Mouse (Mus musculus): Measurements from ENCODE around the gene Atg9b. TPM values are rescaled to one million over a fixed set of nuclear protein-coding genes. Genes with fewer than 3 reads are reported as not detected.

Atg9b gene
- polyA plus RNA-seq, 1 experiment from 2014 or later = 4.2 TPM

DNA sequence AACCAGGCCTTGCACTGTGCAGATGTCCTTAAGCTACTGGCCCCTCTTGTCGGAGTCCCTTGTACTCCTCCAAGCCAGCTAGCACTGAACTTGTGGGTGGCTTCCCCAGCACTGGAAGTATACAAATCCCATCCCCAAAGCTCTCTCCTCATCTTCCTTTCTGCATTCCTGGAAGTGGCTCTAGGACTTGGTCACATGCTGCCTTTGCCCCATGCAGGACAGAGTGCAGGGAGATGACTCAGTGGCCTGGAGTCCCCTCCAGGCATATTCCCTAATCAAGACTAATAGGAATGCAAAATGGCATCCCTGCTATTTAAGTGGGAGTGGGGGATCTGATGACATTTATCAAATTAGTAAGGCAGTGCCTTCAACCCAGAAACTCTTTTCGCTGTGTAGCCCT lies 20.1 kb upstream of the Atg9b start:
- H3K4me1 ChIP-seq (ENCODE audit: control insufficient read depth, insufficient read depth, low read length) = no peaks in the 10 kb centered on the region
- H3K9ac ChIP-seq (ENCODE audit: low read length) = no peak overlapping the region
- no peaks in the 10 kb centered on the region for H3K9me3 ChIP-seq (replicated peaks; ENCODE audit: control insufficient read depth, low read length)
- no peak for ATAC-seq (ENCODE audit: insufficient read depth, low FRiP score)
- H3K4me3 ChIP-seq (replicated peaks; ENCODE audit: low read length) = no peak overlapping the region
- WGBS = 66% methylated on average over 2 of the region's 2 CpGs
- no peak overlapping the region for H3K27ac ChIP-seq (ENCODE audit: low read length)
- H3K4me2 ChIP-seq (ENCODE audit: low read depth, low read length) = no peak overlapping the region
- H3K36me3 ChIP-seq (ENCODE audit: control insufficient read depth, insufficient read depth, low read length) = no peaks in the 10 kb centered on the region
- no peaks in the 10 kb centered on the region for H3K27me3 ChIP-seq (ENCODE audit: control insufficient read depth, insufficient read depth, low read length)

DNA sequence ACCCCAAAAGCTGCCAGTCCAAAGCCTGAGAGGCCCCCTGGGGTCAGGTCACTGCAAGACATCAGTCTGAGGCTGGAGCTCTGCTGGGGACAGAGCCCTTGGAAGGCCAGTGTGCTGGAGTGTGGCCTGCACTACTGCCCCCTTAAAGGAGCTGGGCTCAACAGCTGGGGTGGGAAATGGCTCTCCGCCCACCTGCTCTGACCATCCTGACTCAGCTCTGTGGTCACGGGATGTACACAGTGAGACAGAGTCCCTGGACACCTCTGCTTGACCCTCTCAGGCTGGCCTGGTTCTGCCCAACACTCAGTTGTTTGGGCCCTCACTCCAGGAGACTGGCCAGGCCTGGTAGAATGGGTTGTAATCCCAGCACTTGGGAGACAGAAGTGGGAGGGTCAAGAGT lies 17.5 kb upstream of the Atg9b start:
- no peaks in the 10 kb centered on the region for H3K9me3 ChIP-seq (replicated peaks; ENCODE audit: control insufficient read depth, low read length)
- H3K4me3 ChIP-seq (replicated peaks; ENCODE audit: low read length) = no peak overlapping the region
- H3K36me3 ChIP-seq (ENCODE audit: control insufficient read depth, insufficient read depth, low read length) = no peaks in the 10 kb centered on the region
- ATAC-seq (ENCODE audit: insufficient read depth, low FRiP score) = no peak
- no peaks in the 10 kb centered on the region for H3K27me3 ChIP-seq (ENCODE audit: control insufficient read depth, insufficient read depth, low read length)
- WGBS = 79% methylated on average over 2 of the region's 2 CpGs
- H3K9ac ChIP-seq (ENCODE audit: low read length) = no peak overlapping the region
- no peak overlapping the region for H3K4me2 ChIP-seq (ENCODE audit: low read depth, low read length)
- no peaks in the 10 kb centered on the region for H3K4me1 ChIP-seq (ENCODE audit: control insufficient read depth, insufficient read depth, low read length)
- no peak overlapping the region for H3K27ac ChIP-seq (ENCODE audit: low read length)

DNA sequence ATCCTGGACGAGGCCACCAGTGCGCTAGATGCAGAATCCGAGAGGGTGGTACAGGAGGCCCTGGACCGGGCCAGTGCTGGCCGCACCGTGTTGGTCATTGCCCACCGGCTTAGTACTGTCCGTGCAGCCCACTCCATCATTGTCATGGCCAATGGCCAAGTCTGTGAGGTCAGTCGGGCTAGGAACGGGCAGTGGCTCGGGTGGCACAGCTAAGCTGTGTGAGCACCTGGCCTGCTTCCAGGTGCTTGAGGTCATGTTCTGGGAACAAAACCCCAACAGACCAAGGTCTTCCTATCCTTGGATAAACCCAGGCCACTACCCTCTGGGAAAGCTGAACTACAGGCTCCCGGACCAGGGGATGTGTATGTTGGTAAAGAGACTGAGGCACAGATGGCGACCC lies 16.7 kb upstream of the Atg9b start:
- Histone ChIP-seq H3K27ac (ENCODE audit: low read length) (no peak overlapping the region), H3K4me2 (ENCODE audit: low read depth, low read length) (no peak overlapping the region), H3K27me3 (ENCODE audit: control insufficient read depth, insufficient read depth, low read length) (no peaks in the 10 kb centered on the region), H3K9me3 (replicated peaks; ENCODE audit: control insufficient read depth, low read length) (no peaks in the 10 kb centered on the region), H3K9ac (ENCODE audit: low read length) (no peak overlapping the region), H3K36me3 (ENCODE audit: control insufficient read depth, insufficient read depth, low read length) (no peaks in the 10 kb centered on the region), H3K4me1 (ENCODE audit: control insufficient read depth, insufficient read depth, low read length) (no peaks in the 10 kb centered on the region), H3K4me3 (replicated peaks; ENCODE audit: low read length) (no peak overlapping the region)
- 92% methylated on average over 13 of the region's 13 CpGs for WGBS
- no peak for ATAC-seq (ENCODE audit: insufficient read depth, low FRiP score)

DNA sequence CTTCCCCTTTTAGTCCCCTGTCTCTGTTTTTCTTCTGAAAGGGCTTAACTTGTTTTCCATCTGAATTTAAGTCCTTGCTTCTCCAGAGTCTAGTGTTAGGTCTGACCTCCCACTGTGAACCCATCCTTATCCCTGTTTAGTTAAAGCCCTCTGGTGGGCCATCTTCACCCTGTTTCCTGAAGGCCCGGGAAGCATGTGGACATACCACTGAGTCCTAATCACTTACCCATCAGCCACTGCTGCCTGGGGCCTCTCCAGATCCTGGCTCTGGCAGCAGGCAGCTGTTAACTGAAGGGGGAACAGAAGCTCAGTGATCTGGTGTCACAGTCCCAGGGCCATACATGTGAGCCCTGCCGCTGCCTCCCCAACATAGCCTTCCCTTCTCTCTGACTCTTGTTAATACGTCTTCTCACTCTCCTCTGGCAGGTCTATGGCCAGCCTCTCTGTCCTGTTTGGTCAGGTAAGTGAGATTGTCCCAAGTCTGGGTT lies 13.5 kb upstream of the Atg9b start:
- Histone ChIP-seq H3K4me3 (replicated peaks; ENCODE audit: low read length) (no peak overlapping the region), H3K9ac (ENCODE audit: low read length) (no peak overlapping the region), H3K27me3 (ENCODE audit: control insufficient read depth, insufficient read depth, low read length) (no peaks in the 10 kb centered on the region), H3K9me3 (replicated peaks; ENCODE audit: control insufficient read depth, low read length) (no peaks in the 10 kb centered on the region), H3K4me2 (ENCODE audit: low read depth, low read length) (no peak overlapping the region), H3K27ac (ENCODE audit: low read length) (no peak overlapping the region), H3K36me3 (ENCODE audit: control insufficient read depth, insufficient read depth, low read length) (no peaks in the 10 kb centered on the region), H3K4me1 (ENCODE audit: control insufficient read depth, insufficient read depth, low read length) (no peaks in the 10 kb centered on the region)
- 64% methylated on average over 3 of the region's 3 CpGs for WGBS
- ATAC-seq (ENCODE audit: insufficient read depth, low FRiP score) = no peak

DNA sequence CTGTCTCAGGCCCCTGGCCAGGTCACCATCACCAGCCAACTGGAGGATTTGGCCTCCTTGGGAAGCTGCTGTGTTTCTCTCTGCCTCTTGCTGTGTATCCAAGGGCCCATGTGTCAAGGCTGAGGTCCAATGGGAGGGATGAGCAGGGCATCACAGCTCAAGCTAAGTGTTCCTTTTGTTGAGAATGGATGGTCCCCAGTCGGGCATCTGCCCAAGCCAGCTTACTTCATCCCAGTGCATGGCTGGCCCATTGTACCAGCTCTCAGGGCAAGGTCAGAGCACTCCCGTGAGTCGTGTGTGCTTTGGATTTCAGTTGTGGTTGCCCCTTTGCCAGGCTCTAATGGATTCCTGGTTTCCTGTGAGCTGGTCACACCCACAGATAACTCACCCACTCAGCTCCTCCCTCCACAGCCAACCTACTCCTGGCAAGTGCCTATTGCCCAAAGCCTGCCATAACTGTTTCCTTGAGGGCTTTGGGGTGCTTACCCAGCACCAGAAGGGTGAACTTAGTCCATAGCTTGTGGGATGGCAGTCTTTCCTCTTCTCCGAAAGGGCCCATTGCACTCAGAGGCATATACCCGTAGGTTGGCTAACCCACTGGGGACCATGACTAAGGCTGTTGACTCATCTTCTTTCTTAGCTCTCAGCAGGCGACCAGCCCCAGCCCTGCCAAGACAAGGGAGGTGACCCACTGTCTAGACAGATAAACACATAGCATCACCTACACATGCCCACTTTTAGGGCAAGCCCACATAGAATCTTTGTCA lies 12.8 kb upstream of the Atg9b start:
- Histone ChIP-seq H3K27me3 (ENCODE audit: control insufficient read depth, insufficient read depth, low read length) (no peaks in the 10 kb centered on the region), H3K4me2 (ENCODE audit: low read depth, low read length) (no peak overlapping the region), H3K27ac (ENCODE audit: low read length) (no peak overlapping the region), H3K4me1 (ENCODE audit: control insufficient read depth, insufficient read depth, low read length) (no peaks in the 10 kb centered on the region), H3K36me3 (ENCODE audit: control insufficient read depth, insufficient read depth, low read length) (no peaks in the 10 kb centered on the region), H3K9ac (ENCODE audit: low read length) (no peak overlapping the region), H3K9me3 (replicated peaks; ENCODE audit: control insufficient read depth, low read length) (no peaks in the 10 kb centered on the region), H3K4me3 (replicated peaks; ENCODE audit: low read length) (no peak overlapping the region)
- no peak for ATAC-seq (ENCODE audit: insufficient read depth, low FRiP score)
- WGBS = 81% methylated on average over 6 of the region's 6 CpGs

DNA sequence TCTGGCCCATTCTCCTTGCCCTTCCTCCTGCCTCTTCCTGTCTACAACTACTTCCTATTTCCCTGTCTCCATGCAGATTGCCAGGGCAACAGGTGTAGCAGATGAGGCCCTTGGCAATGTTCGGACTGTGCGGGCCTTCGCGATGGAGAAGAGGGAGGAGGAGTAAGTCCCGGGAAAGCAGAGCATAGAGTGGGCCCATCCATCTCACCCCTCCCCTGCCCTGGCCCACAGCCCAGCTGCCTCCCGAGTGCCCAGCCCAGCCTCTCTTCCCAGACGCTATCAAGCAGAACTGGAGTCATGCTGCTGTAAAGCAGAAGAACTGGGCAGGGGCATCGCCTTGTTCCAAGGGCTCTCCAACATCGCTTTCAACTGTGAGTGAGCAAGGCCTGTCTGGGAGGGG lies 10.0 kb upstream of the Atg9b start:
- Histone ChIP-seq H3K4me1 (ENCODE audit: control insufficient read depth, insufficient read depth, low read length) (no peaks in the 10 kb centered on the region), H3K9me3 (replicated peaks; ENCODE audit: control insufficient read depth, low read length) (no peaks in the 10 kb centered on the region), H3K9ac (ENCODE audit: low read length) (no peak overlapping the region), H3K27ac (ENCODE audit: low read length) (no peak overlapping the region), H3K4me3 (replicated peaks; ENCODE audit: low read length) (no peak overlapping the region), H3K27me3 (ENCODE audit: control insufficient read depth, insufficient read depth, low read length) (no peaks in the 10 kb centered on the region), H3K36me3 (ENCODE audit: control insufficient read depth, insufficient read depth, low read length) (no peaks in the 10 kb centered on the region), H3K4me2 (ENCODE audit: low read depth, low read length) (no peak overlapping the region)
- 72% methylated on average over 9 of the region's 9 CpGs for WGBS
- peak; percentile 31; the same call in 1 of the 2 replicates for ATAC-seq (ENCODE audit: insufficient read depth, low FRiP score)

DNA sequence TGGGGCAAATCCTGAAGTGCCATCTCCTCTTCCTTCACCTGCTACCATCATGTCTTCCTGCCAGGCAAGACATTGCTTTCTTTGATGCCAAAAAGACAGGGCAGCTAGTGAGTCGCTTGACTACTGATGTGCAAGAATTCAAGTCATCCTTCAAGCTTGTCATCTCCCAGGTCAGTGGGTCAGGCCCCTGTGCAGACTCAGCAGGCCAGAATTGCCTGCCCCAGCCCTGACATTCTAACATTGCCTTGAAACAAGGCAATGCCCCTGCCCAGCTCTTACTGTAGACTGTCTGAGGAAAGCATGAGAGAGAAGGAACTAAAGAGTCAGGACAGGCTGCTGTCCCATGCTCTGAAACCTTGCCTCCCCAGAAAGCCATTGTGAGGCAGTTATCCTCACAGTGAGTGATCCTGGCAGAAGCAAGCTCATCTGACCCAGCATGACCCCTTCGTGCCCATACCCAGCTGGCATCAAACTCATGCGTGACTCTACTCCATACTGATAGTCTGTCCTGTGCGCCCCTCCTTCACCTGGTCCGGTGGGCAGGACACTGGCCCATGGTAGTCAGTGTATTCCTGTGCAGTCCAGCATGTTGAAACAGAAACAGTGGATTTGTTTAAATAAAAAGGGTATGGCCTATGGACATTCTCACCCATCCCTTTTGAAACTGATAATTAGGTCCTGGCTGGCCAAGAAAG lies 9.1 kb upstream of the Atg9b start:
- Histone ChIP-seq H3K4me2 (ENCODE audit: low read depth, low read length) (no peak overlapping the region), H3K4me3 (replicated peaks; ENCODE audit: low read length) (no peak overlapping the region), H3K9ac (ENCODE audit: low read length) (no peak overlapping the region), H3K27ac (ENCODE audit: low read length) (no peak overlapping the region), H3K36me3 (ENCODE audit: control insufficient read depth, insufficient read depth, low read length) (no peaks in the 10 kb centered on the region), H3K4me1 (ENCODE audit: control insufficient read depth, insufficient read depth, low read length) (no peaks in the 10 kb centered on the region), H3K27me3 (ENCODE audit: control insufficient read depth, insufficient read depth, low read length) (no peaks in the 10 kb centered on the region), H3K9me3 (replicated peaks; ENCODE audit: control insufficient read depth, low read length) (no peaks in the 10 kb centered on the region)
- ATAC-seq (ENCODE audit: insufficient read depth, low FRiP score) = no peak
- WGBS = 85% methylated on average over 5 of the region's 5 CpGs

DNA sequence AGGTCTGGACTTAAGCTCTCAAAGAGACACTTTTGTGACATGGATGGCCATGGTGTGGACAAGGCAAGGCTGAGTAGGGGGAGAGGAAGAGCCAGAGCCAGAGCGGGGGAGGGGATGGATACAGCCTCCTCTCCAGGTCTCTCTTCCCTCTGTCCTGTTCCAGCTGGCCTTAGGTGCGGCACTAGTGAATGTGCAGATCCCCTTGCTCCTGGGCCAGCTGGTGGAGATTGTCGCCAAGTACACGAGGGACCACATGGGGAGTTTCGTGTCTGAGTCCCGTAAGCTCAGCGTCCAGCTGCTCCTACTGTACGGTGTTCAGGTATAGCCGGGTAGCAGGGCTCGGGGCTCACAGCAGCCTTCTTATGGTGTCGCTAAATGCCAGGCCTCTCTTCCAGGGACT lies 8.4 kb upstream of the Atg9b start:
- H3K36me3 ChIP-seq (ENCODE audit: control insufficient read depth, insufficient read depth, low read length) = no peaks in the 10 kb centered on the region
- WGBS = 87% methylated on average over 11 of the region's 11 CpGs
- no peaks in the 10 kb centered on the region for H3K4me1 ChIP-seq (ENCODE audit: control insufficient read depth, insufficient read depth, low read length)

DNA sequence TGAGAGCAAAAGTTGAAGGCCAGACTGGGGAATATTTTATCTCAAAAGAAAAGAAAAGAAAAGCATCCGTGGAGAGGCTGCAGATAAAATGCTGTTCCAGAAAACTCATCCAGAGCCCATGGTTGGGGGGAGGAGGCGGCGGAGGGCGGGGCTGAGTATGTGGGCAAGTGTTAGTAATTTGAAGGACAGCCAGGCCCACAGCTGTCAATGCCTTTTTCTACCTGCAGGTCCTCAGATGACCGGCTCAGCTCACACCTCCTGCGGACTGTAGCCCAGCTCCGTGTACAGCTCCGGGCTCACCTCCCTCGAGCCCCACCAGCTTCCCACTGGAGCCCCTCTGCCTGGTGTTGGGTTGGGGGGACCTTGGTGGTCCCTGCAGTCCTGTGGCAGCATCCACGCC lies 7.7 kb upstream of the Atg9b start:
- ATAC-seq (ENCODE audit: insufficient read depth, low FRiP score) = no peak
- H3K4me1 ChIP-seq (ENCODE audit: control insufficient read depth, insufficient read depth, low read length) = peaks cover 5% of the 10 kb centered on the region; the same call in 1 of the 2 replicates
- no peak overlapping the region for H3K4me3 ChIP-seq (replicated peaks; ENCODE audit: low read length)
- WGBS = 85% methylated on average over 10 of the region's 10 CpGs
- no peaks in the 10 kb centered on the region for H3K36me3 ChIP-seq (ENCODE audit: control insufficient read depth, insufficient read depth, low read length)
- H3K9ac ChIP-seq (ENCODE audit: low read length) = no peak overlapping the region
- H3K4me2 ChIP-seq (ENCODE audit: low read depth, low read length) = no peak overlapping the region
- no peaks in the 10 kb centered on the region for H3K27me3 ChIP-seq (ENCODE audit: control insufficient read depth, insufficient read depth, low read length)
- H3K27ac ChIP-seq (ENCODE audit: low read length) = no peak overlapping the region
- H3K9me3 ChIP-seq (replicated peaks; ENCODE audit: control insufficient read depth, low read length) = no peaks in the 10 kb centered on the region

More for the DNA sequence above, 8.4 kb upstream of the Atg9b start:
- no peak for ATAC-seq (ENCODE audit: insufficient read depth, low FRiP score)
- Histone ChIP-seq H3K4me3 (replicated peaks; ENCODE audit: low read length) (no peak overlapping the region), H3K9ac (ENCODE audit: low read length) (no peak overlapping the region), H3K4me2 (ENCODE audit: low read depth, low read length) (no peak overlapping the region), H3K27me3 (ENCODE audit: control insufficient read depth, insufficient read depth, low read length) (no peaks in the 10 kb centered on the region), H3K27ac (ENCODE audit: low read length) (no peak overlapping the region), H3K9me3 (replicated peaks; ENCODE audit: control insufficient read depth, low read length) (no peaks in the 10 kb centered on the region)
